Mouse (Mus musculus) bone marrow, adult 2 months (tissue): ENCODE data around the gene Efhb.

Experiments
- CTCF ChIP-seq: fragments of 200-500 bp; IDR thresholded peaks from 2 replicates; pipeline ENCODE4 v1.5.1; 2011; ENCODE audit warnings: low read length, control low read depth; ENCODE audit not compliant: control insufficient read depth, insufficient read depth
- POLR2A ChIP-seq: fragments of 200-500 bp; IDR thresholded peaks from 2 replicates; pipeline ENCODE4 v1.6.1; 2011; ENCODE audit warnings: low read depth, mild to moderate bottlenecking, control low read depth, low read length, borderline replicate concordance; ENCODE audit not compliant: control insufficient read depth

GRCm38 (mm10) chr17:53488291-53489006 is 25.3 kb upstream of the Efhb start:
- TF ChIP-seq CTCF (no peak), POLR2A (no peak)
